Mouse (Mus musculus) urinary bladder, postnatal 14 days (tissue): ENCODE measurements around the gene Pacs1.
A peak's percentile ranks its signal among the peaks of the same experiment; 100 is the strongest.
"Not testable (repeated sequence)": the region's sequence is repeated elsewhere in the genome, so short reads cannot be mapped to it uniquely, and the experiment has no call there.

Experiments used
- DNase-seq: peaks from one replicate; pipeline ENCODE4 v3.0.0; 2021; ENCODE audit warnings: low spot score

The Pacs1 gene

DNA sequence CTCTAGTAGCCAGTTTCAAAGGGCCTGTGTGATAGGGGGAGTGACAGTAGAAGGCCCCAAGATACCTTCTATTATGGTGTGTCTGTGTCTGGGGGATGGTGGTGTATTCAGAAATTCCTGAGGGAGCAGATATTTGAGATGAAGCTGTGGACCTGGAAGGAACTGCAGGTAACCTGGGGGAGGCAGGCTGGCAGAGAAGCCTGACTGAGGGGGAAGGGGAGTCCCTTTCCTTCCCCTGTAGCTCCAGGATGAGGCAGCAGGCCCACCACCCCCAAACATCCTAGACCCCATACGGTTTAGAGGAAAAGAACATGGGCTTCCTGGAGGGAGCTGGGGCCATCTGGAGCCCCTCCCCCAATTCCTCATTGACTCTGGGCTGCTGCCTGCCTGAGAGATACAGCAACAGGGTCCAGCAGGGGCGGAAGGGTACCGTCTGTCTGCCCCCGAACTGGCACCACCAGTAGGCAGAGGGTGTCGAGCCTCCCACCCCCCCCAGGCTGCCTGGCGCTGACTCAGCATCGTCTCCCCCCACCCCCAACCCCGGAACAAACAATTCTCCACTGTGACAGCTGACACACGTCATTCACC, 176.9 kb downstream of the Pacs1 start:
- DNase-seq, result no peak

DNA sequence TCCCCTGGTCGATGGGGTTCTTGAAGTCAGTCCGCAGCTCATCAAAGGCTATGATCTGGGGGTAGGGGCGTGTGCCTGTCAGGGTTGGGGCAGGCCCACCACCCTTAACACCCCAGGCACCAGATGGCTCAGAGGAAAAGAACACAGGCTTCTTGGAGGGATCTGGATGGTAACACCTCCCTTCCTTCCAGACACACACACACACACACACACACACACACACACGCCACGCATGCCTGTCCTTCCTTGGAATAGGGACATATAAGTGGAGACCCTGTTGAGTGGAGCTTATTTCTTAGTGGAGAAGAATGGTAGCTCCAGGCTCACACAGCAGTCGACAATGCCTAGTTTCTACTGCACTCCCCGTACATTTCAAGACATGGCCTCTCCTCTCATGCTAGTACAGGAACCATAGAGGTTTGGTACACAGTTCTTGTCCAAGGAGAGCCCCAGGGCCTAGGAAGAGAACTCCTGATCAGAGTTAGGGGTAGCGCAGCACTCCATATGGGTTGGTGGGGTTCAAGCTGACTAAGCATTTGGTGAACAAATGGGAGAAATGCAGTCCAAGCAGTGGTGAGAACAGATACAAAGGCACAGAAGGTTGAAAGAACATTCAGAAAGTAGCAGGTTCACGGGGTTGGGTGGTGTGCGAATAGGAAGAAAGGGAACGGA, 178.0 kb downstream of the Pacs1 start:
- no peak for DNase-seq

DNA sequence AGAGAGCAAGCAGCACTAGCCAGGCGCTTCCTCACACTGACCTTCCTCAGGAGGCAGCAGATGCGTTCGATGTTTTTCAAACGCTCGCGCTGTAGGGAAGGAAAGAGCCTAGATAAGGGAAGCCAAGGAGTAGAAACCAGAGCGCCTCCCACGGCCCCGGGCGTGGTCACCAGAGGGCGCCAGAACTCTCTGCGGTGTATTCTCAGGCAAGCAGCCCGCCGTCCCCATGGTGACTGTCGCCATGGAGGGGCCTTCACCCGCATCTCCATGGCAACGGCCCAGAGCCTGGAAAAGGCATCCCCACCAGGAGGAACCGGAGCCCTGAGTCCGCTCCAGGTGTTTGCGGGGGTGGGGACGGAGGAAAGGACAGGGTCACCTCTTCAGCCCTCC, 178.7 kb downstream of the Pacs1 start:
- peak; percentile 91 for DNase-seq

DNA sequence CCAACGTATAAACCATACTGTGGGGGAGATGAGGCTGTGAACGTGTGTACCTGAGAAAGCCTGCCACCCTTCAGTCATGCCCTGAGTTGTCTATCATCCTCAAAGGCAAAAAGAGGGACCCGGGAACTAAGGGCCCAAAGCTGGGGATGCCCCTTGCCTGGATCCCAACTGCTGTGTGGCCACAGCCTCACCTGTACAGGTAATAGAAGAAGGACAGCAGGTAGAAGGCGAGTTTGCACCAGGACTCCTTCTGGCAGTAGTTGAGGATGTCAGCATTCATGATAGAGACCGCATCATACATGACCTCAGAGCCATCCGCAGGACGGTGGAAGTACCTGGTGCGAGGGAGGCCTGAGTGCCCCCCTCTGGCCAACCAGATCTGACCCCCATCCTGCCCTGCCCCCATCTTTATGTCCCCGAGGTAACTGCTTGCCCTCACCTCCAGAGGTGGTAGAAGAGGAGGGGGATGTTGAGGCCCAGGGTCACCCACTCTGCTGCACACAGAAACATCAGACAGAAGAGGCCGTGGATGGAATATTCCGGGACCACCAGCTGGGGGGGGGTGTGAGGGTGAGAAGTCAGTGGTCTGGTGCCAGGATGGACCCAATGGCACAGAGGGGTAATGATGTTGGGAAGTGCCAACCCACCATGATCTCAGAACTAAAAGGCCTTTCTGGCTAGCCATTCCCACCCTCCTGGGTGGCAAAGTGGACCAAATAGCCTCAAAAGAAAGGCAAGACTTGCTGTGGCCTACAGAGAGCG, 179.3 kb downstream of the Pacs1 start:
- DNase-seq, result no peak

DNA sequence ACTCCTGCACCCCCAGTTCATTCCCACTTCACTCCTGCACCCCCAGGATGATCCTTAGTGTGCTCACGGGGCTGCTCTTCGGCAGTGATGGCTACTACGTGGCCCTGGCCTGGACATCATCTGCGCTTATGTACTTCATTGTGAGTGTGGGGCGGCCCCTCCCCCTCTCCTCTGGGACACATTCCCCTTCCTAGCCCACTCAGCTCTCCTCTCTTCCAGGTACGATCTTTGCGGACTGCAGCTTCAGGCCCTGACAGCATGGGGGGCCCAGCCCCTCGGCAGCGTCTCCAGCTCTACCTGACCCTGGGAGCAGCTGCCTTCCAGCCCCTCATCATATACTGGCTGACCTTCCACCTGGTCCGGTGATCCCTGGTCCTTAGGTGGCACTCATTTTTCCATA, 180.8 kb downstream of the Pacs1 start:
- DNase-seq, result no peak

DNA sequence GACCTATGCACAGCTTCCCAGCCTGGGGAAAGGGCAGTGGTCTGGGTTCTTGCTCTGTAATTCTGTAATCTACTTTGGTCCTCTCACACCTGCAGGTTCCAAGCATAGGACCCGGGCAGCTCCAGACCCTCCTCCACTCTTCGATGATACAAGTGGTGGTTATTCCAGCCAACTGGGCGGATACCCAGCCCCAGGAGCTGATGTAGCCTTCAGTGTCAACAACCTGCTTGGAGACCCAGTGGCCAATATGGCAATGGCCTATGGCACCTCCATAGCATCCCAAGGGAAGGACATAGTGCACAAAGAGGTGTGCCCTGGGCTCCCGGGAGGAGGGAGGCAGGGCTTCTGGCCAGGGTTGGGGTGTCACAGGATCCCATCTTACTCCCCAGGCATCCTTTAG, 183.6 kb downstream of the Pacs1 start:
- DNase-seq, result no peak

DNA sequence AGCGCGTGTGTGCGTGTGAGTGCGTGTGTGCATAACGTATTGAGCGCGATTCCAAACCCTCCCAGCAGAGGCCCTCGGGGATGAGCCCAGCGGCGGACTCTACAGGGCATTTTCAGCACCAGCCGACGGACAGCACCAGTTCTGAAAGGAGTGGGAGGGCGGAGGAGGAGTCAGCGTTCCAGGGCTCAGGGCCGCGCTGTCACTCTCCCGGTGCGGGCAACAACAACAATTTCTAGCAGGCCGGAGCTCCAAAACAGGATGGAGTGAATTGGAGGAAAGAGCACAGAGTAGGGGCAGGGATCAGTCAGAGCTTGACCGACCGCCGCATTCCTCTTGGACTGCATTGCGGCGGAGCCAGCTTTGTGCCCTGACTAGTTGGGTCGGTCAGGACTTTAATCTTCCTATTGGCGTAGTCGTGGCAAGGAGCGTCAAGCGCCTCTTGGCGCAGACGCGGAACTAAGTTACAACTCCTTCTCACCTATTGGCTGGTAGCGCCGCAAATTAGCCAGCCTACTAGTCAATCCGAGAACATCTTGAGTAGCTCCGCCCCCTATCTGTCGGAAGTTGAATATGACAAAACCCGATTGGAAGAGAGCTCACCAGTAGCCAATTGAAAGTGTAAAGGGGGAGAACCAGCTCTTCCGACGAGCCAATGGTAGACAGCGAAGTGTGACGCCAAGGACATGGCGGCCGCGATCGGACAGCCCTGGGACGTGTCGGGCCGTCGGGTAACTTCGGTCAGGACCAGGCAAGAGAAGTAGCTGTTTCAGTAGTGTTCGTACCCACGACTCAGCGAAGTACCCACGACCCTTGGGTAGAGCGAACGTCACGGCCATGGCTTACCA, 184.8 kb downstream of the Pacs1 start, which contains the start of gene Yif1a:
Yif1a (plus strand) TSS at position 655 of the 845 bp plus-strand sequence.
- peak; percentile 95 for DNase-seq

DNA sequence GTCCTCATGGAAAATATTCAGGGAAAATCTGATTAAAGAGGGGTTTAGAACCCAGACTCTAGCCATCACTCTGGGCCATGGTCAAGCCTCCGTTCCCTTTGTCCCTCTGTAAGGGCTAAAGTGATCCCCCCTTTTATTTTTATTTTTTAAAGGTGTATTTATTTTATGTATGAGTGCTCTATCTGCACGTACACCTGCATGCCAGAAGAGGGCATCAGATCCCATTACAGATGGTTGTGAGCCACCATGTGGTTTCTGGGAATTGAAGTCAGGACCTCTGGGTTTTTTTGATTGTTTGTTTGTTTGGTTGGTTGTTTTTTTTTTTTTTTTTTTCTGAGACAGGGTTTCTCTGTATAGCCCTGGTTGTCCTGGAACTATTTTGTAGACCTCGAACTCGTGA, 186.4 kb downstream of the Pacs1 start:
- DNase-seq, result not testable (repeated sequence)

DNA sequence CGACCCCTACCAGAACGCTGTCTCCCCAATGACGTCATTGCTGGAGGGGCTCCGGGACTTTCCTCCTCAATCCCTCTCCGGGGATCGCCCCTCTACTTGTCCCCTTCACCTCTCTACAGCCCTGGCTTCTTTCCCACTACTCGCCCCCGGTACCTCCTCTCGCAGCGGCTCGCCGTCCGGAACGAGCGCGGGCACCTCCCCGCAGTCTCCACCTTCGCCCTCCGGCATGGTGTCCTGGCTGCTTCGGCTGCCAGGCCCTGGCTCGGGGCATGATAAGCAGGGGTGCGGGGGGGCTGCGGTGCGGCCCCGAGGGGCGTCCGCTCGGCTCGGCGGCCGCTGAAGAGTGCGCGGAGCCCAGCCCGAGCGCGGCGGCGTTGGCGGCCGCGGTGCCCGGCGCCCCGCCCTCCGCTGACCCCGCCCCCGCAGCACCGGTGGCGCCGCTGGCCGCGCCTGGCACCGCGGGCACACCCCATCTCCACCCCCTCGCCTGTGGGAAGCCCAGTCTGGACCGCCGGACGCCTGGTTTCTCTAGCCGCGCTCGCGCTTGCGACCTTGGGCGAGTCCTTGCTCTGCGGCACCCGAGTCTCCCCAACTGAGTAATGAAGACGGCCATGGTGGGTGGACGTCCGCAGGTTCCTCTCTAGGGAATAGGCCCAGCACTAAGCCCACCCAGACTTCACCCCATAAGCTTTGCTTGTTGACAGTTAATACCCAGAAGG, 187.6 kb downstream of the Pacs1 start, which contains the start of gene Tmem151a:
Tmem151a (minus strand) TSS at position 387 of the 719 bp plus-strand sequence.
- peak; percentile 59 for DNase-seq

DNA sequence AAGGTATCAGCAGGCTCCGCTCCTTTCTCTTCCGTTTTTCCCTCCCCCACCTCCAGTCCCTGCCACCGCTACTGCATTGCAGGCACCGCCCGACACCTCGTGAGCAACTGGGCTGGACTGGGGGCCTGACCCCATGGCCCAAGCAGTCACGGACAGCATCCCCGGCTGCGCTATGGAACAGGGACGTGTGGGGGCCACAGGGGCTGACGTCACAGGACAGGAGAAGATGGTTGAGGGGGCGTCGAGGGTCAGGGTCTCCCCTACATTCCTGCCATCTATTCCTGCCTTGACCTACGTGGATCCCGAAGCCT, 188.1 kb downstream of the Pacs1 start:
- no peak for DNase-seq

DNA sequence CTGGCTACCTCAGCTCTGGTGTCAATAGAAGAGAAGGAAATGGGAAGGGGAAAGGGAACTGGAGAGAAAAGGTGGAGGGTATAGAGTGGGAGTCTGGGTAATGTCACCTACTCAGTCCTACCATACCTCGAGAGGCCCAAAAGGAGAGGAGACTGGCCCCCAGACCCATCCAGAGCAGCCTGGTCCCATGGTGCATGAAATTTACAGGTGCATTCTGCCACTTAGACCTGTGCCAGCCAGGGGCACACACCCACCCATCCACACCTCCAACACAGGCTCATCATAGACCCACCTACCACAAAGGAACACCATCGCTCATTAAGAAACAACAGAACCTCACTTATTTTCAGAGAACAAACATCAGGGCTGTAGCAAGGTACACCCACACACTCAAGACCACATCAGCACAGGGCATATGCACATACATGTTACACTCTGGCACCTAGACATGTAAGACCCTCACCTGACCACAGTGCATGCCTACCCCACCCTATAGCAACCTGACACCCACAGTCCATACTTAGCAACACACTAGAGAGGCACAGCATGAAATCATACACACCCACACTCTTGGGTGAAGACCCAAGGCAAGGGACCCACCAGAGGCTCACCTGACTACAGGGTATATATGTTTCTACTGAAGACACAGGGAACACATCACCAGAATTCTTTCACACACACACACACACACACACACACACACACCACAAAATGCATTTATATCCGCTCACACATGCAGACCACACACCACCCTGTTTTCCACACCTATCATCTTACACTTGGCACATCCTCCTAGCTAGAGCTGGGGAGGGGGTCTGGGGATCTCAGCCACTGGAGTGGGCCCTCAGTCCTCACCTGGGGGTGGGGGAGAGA, 188.7 kb downstream of the Pacs1 start:
- DNase-seq, result no peak
